Mouse (Mus musculus) yolk sac, embryonic 10.5 days (tissue): Measurements from ENCODE around the gene Atf4.

Experiments
- DNase-seq: peaks from one replicate; pipeline ENCODE4 v3.0.0-alpha.2; 2017; ENCODE audit warnings: low spot score

Gene Atf4

GRCm38 (mm10) chr15:80249672-80250071 lies 5.3 kb upstream of the Atf4 start:
- no peak for DNase-seq

DNA sequence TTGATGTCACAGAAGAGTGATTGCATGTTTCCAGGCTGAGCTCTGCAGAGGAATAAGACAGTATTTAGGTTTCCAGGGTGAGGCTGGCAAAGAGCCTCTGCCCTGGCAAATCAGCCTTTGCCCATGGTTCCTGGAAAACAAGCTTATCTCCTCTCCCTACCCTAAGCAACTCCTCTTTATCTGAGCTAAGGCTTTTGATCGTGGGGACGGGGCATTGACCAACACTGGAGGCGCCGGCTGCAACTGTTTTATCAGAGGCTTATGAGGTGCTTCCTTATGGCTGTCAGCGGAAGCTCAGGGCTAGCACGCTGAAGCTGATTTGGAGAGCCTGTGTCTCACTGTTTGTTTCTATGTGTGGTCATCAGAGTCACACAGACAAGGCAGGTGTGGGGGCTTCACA lies 4.4 kb upstream of the Atf4 start:
- DNase-seq = no peak

DNA sequence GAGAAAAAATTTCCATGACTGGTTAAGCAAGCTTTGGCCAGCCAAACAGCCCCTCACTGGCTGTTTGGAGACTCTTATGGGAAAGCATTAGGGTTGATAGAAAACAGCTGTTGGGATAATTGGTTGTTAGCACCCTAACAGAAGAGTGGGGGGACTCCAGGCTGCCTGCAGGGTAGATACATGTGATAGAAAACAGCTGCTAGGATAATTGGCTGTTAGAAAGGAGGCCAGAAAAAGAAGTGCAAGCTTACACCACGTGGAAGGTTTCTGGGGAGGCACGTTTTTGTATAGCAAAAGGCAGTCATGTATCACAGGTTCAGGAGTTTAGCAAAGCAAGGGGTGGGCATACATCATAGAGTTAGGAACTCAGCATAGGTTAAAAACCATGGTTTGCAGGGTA lies 1.5 kb upstream of the Atf4 start:
- DNase-seq = no peak

DNA sequence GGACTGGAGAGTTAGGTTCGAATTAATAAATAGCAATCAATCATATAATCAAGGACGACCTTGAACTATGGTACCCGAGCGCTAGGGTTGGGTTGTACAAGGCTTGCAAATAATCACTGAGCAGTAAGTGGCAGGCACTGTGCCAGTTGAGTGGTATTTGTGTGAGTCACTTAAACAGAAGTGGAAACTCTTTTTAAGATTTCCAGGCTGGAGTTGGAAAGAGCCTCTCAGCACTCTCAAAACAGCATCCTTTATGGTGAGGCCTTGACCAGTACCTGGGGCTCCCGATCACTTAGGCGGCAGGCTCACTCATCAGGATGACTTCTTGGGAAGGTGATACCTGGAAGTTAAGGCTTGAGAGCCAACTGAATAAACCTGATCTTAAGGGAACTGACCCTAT lies 777 bp upstream of the Atf4 start:
- DNase-seq = no peak

DNA sequence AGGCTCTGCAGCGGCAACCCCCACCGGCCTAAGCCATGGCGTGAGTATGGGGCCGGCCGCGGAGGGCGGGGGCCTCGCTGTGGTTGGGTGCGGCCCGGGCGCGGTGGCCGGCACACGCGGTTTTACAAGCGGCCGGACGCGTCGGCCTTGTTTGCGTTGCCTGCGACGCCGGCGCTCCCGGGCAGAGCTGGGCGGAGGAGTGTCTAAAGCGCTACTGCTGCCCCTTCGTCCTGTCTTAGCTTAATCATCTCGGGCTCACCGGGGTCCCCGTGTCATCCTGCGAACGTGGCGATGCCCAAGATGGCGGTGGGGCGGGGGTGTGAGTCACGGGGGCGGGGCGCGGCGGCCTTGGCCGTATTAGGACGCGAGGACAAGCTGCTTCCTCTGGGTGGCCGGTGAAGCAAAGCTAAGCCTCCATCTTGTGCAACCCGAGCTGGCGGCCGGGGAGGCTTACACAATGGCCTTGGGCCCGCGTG lies 700 bp downstream of the Atf4 start:
- DNase-seq = peak; percentile 89

DNA sequence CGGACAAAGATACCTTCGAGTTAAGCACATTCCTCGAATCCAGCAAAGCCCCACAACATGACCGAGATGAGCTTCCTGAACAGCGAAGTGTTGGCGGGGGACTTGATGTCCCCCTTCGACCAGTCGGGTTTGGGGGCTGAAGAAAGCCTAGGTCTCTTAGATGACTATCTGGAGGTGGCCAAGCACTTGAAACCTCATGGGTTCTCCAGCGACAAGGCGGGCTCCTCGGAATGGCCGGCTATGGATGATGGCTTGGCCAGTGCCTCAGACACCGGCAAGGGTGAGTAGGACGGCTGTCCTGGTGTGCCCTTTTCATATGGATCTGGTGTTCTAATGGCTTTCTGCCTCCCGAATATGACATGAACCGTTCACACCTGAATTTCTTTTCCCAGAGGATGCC lies 1.3 kb downstream of the Atf4 start:
- DNase-seq = peak; percentile 17

DNA sequence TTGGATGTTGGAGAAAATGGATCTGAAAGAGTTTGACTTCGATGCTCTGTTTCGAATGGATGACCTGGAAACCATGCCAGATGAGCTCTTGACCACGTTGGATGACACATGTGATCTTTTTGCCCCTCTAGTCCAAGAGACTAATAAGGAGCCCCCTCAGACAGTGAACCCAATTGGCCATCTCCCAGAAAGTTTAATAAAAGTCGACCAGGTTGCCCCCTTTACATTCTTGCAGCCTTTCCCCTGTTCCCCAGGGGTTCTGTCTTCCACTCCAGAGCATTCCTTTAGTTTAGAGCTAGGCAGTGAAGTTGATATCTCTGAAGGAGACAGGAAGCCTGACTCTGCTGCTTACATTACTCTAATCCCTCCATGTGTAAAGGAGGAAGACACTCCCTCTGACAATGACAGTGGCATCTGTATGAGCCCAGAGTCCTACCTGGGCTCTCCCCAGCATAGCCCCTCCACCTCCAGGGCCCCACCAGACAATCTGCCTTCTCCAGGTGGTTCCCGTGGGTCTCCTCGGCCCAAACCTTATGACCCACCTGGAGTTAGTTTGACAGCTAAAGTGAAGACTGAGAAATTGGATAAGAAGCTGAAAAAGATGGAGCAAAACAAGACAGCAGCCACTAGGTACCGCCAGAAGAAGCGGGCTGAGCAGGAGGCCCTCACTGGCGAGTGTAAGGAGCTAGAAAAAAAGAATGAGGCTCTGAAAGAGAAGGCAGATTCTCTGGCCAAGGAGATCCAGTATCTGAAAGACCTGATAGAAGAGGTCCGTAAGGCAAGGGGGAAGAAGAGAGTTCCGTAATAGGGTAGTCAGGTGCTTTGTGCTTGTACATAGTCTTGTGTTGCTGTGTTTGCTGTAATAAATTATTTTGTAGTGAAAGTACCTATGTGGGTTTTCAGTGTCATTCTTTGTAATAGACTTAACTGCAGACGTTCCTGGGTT lies 1.9 kb downstream of the Atf4 start:
- no peak for DNase-seq

DNA sequence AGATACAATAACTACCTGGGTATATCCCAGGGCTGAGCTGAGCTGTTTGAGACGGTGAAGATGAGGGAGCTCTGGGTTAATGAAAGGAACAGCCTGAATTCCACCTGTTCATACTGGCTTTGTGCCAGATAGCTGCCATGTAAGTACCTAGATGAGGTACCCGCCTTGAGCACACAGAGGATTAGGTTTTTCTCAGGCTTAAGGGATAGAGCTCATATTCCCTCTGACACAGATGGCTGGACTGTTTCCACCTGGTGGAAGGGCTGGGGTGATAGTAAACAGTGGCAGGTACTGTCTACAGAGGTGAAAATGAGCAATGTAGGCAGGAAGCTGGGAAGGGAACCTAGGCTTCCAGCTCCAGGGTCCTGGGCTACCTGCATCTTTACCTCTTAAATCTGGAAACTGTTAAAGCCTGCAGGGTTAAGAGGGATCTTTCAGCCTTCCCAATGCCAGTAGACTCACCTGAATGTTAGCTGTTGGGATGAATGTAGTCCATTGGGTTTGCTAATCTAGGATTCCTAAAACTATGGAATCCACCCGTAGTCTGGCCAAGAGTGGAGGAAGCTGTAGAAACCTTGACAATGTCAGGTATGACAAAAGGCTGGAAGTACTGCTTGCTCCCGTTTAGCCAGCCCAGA lies 2.7 kb downstream of the Atf4 start:
- peak; percentile 10 for DNase-seq

DNA sequence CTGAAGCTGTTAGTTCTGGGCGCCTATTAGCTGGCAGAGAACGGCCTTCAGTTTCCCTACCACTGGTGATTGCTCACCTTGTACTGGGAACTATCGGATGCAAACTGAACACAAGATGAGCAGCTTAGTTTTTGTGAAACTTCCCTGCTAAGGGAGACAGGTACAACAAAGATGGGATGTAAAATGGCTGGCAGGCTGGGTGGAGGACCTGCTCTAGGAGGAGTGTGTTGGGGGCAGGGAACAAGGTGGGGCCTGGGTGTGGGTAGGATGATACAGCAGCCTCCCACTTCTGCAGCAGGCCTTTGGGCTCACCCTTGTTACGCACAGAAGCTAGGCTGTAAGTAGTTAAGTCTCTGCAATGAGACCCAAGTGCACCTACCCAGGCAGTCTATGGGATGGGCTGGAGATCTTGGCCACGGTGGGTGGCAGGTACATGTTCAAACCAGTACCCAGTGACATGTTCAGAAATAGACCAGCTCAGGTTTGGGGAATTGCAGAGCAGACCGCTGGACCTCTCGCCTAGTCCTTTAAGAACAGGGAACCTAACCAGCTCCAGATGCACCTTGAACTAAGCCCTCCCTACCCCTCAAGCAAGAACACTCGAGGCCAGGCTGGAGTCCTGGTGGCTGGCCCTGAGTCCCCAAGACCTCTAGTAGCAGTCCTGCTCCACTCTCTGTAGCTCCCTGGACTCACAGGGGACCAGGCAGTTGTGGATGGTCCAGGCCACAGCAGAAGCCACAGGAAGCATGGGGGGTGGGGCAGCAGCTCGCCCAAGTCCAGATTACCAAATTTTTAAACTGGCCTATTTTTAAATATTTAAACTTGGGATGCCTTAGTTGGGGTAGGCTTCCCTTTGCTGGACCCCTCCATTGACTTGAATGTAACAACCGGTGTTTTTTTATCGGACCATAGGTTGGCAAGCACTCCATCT lies 3.5 kb downstream of the Atf4 start:
- DNase-seq = peak; percentile 74

GRCm38 (mm10) chr15:80259406-80260045 lies 4.5 kb downstream of the Atf4 start:
- DNase-seq = peak; percentile 18

GRCm38 (mm10) chr15:80260677-80261076 lies 5.7 kb downstream of the Atf4 start:
- DNase-seq = peak; percentile 71

DNA sequence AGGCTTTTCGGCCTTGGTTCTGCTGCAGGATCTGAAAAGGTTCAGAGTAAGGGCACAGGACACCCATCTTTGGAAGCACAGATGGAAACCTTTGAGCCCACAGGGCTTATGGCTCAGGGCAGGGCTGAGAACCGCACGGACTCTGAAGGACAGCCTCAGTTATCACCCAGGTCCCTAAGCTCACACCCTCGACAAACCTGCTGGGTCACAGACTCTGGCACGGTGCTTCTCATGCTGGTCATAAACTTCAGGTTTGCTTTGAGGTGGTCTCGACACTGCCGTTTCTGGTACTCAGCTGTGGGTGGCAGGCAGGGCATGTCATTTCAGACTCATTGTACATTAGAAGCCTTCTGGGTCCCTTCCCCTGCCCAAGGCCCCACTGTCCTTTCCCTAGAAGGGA lies 6.1 kb downstream of the Atf4 start:
- no peak for DNase-seq

DNA sequence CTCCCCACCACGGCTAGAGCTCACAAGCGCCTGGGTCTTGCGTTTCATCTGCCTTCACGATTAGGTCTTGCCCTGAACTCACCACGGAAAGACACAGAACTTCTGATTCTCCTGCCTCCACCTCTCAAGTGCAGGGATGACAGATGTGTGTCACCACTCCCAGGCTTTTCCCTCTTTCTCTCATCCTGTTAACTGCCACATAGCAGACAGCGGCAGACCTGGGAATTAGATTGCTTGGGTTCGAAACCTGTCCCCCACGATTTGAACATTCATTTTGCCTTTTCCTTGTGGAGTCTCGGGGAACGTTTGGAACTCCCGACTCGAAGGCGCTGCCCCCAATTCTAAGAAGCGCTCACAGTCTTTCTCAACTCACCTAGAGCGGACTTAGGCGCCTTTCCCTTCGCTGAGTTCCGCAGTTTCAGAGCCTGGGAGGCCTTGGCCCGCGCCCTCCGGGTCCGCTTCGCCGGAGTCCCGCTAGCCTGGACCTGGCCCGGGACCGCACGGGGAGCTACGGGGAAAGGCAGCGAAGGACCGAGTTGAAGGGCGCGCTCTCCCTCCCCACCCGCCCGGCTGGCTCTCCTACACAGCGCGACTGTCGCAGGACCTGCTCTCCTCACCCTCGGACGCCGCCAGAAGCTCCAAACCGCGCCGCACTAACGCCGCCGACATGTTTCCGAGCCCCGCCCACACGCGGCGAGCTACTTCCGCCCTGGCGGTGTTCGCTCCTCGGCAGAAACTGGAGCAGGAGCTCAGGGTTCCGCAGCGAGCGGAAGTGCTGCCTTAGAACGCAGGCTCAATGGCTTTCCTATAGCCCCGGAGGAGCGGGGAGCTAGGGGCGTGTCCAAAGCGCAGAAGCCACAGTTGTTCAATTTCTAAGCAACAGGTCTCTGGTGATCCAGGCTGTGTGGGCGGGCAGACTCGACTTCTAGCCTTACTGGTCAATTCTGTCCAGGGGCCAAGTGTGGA lies 8.9 kb downstream of the Atf4 start, which contains the start of gene Rps19bp1:
Gene Rps19bp1 (minus strand): TSS at position 706 of the 966 bp plus-strand sequence.
- peak; percentile 93 for DNase-seq

GRCm38 (mm10) chr15:80266281-80266680 lies 11.3 kb downstream of the Atf4 start:
- peak; percentile 55 for DNase-seq

DNA sequence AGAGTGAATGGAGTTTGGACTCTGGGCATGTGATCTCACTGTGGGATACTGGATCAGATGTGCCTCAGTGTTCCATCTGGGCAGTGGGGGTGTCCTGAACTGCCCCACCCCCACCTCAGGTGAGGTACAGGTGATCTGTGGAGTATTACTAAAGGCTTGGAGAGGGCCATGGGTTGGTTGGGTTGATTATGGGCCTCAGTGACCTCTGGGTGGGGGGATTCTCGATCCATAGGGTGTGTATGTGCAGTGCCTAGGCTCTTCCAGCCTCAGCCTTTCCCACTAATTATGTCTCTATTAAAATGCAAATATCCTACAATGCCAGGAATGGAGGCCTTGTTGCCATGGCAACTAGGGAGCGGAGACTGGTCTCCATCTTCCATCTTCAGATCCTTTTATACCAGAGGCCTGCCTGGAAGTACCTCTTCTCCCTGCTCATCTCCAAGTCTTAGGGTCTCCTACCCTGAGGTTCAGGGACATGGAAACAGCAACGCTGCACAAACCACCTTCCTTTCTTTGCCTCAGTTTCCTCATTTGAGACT lies 16.9 kb downstream of the Atf4 start:
- no peak for DNase-seq

GRCm38 (mm10) chr15:80277107-80277506 lies 22.1 kb downstream of the Atf4 start:
- no peak for DNase-seq

GRCm38 (mm10) chr15:80277625-80278024 lies 22.6 kb downstream of the Atf4 start:
- peak; percentile 44 for DNase-seq

DNA sequence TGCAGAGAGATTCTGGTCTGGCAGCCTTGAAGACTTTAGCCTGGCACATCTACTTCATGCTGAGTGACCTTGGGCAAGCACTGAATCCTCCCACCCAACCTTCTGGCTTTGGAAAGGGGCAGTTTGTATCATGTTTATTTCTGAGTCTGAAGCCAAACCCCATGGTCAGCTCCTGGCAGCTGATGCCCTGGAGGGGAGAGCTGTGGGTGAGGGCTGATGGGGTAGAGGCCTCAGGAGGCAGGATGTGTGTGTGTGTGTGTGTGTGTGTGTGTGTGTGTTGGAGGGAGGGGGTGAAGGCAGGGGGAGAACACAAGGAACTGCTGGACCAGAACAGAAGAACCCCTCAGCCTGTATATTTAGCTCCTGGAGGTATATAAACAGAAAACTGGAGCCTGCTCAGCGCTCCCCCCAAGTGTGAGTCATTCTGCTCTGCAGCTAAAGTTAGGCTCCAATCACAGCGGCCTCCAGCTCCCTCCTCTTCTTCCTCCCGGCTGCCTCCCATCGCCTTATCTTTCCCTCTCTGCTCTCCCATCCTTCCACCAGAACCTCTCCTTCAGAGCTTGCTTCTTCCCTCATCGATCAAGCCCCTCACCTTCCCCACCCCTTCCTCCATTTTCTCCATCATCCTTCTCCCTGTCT lies 23.3 kb downstream of the Atf4 start:
- DNase-seq = no peak

DNA sequence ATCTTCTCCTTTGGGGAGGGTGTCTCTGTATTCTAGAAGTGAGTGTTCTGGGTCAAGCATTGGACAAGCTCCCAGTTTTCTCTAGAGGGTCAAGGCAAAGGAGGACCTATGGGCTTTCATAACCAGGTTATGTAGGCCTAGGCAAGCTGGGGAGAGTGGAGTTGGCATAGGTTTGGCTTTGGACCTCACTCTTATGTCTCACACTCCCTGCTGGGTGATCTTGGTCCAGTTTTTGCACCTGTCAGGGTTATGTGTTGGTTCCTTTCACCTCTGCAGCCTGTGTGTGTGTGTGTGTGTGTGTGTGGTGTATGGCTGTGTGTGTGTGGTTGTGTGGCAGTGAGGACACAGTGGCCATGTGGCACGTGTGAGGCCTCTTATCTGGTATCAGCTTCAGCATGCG lies 24.1 kb downstream of the Atf4 start:
- no peak for DNase-seq

DNA sequence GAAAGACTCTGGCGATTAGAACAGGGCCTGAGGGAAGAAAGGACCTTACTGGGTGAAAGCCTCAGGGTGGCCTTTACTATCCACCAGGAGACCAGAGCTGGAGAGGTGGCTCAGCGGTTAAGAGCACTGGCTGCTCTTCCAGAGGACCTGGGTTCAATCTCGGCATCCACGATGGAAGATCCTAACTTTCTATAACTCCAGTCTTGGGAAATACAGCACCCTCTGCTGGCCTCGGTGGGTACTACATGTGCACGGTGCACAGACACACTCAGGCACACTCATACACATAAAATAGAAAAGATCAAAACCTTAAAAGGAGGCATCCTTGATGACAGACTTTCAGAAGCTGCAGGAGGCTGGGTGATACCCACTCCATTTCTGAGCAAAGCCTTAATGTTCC lies 25.7 kb downstream of the Atf4 start:
- DNase-seq = no peak
